Mouse (Mus musculus): ENCODE data around the gene Lix1. TPM values are rescaled to one million over a fixed set of nuclear protein-coding genes. Genes with fewer than 3 reads are reported as not detected.

Lix1 gene
- polyA plus RNA-seq, 1 experiment from 2014 or later = 4.4 TPM

GRCm38 (mm10) chr17:17409601-17410000, 7.1 kb downstream of the Lix1 start:
- Histone ChIP-seq H3K4me1 (replicated peaks; ENCODE audit: control insufficient read depth, insufficient read depth, low read length) (no peaks in the 10 kb centered on the region), H3K9ac (ENCODE audit: low read depth, low read length) (no peak overlapping the region), H3K27ac (ENCODE audit: low read depth, low read length) (no peak overlapping the region), H3K36me3 (ENCODE audit: control insufficient read depth, insufficient read depth) (no peaks in the 10 kb centered on the region), H3K27me3 (replicated peaks; ENCODE audit: control insufficient read depth, insufficient read depth, low read length) (no peaks in the 10 kb centered on the region), H3K4me2 (replicated peaks; ENCODE audit: low read depth) (no peak overlapping the region), H3K4me3 (ENCODE audit: low read depth, low read length) (no peak overlapping the region), H3K9me3 (ENCODE audit: control insufficient read depth) (no peaks in the 10 kb centered on the region)
- ATAC-seq = no peak
- 30% methylated on average over 2 of the region's 2 CpGs for WGBS
- TF ChIP-seq CTCF (IDR thresholded peaks at IDR 0.05; ENCODE audit: low read depth) = no peak

- Histone ChIP-seq H3K4me1 (replicated peaks; ENCODE audit: control insufficient read depth, insufficient read depth, low read length) (no peaks in the 10 kb centered on the region), H3K9ac (ENCODE audit: low read depth, low read length) (no peak overlapping the region)
- no peak for ATAC-seq
Observed at GRCm38 (mm10) chr17:17411443-17411842, 9.0 kb downstream of the Lix1 start.

GRCm38 (mm10) chr17:17412176-17412575, 9.7 kb downstream of the Lix1 start:
- TF ChIP-seq CTCF (IDR thresholded peaks at IDR 0.05; ENCODE audit: low read depth) = no peak
- Histone ChIP-seq H3K27ac (ENCODE audit: low read depth, low read length) (no peak overlapping the region), H3K9ac (ENCODE audit: low read depth, low read length) (no peak overlapping the region), H3K9me3 (ENCODE audit: control insufficient read depth) (no peaks in the 10 kb centered on the region), H3K4me2 (replicated peaks; ENCODE audit: low read depth) (no peak overlapping the region), H3K4me1 (replicated peaks; ENCODE audit: control insufficient read depth, insufficient read depth, low read length) (no peaks in the 10 kb centered on the region), H3K36me3 (ENCODE audit: control insufficient read depth, insufficient read depth) (no peaks in the 10 kb centered on the region), H3K4me3 (ENCODE audit: low read depth, low read length) (no peak overlapping the region), H3K27me3 (replicated peaks; ENCODE audit: control insufficient read depth, insufficient read depth, low read length) (no peaks in the 10 kb centered on the region)
- no peak for ATAC-seq
- WGBS = 75% methylated on average over 2 of the region's 2 CpGs

More at GRCm38 (mm10) chr17:17411443-17411842, 9.0 kb downstream of the Lix1 start:
- H3K27ac ChIP-seq (ENCODE audit: low read depth, low read length) = no peak overlapping the region
- H3K36me3 ChIP-seq (ENCODE audit: control insufficient read depth, insufficient read depth) = no peaks in the 10 kb centered on the region
- H3K4me2 ChIP-seq (replicated peaks; ENCODE audit: low read depth) = no peak overlapping the region
- 84% methylated on average over 2 of the region's 2 CpGs for WGBS
- H3K4me3 ChIP-seq (ENCODE audit: low read depth, low read length) = no peak overlapping the region
- no peak for TF ChIP-seq CTCF (IDR thresholded peaks at IDR 0.05; ENCODE audit: low read depth)
- no peaks in the 10 kb centered on the region for H3K27me3 ChIP-seq (replicated peaks; ENCODE audit: control insufficient read depth, insufficient read depth, low read length)
- H3K9me3 ChIP-seq (ENCODE audit: control insufficient read depth) = no peaks in the 10 kb centered on the region

- Histone ChIP-seq H3K4me1 (replicated peaks; ENCODE audit: control insufficient read depth, insufficient read depth, low read length) (no peaks in the 10 kb centered on the region), H3K9me3 (ENCODE audit: control insufficient read depth) (no peaks in the 10 kb centered on the region), H3K36me3 (ENCODE audit: control insufficient read depth, insufficient read depth) (no peaks in the 10 kb centered on the region), H3K27me3 (replicated peaks; ENCODE audit: control insufficient read depth, insufficient read depth, low read length) (no peaks in the 10 kb centered on the region), H3K27ac (ENCODE audit: low read depth, low read length) (no peak overlapping the region), H3K4me2 (replicated peaks; ENCODE audit: low read depth) (no peak overlapping the region), H3K9ac (ENCODE audit: low read depth, low read length) (no peak overlapping the region), H3K4me3 (ENCODE audit: low read depth, low read length) (no peak overlapping the region)
- no peak for ATAC-seq
- TF ChIP-seq CTCF (IDR thresholded peaks at IDR 0.05; ENCODE audit: low read depth) = no peak
- WGBS = 95% methylated on average over 3 of the region's 3 CpGs
Observed at GRCm38 (mm10) chr17:17414206-17414605, 11.7 kb downstream of the Lix1 start.

GRCm38 (mm10) chr17:17424609-17425307, 22.3 kb downstream of the Lix1 start:
- TF ChIP-seq CTCF (IDR thresholded peaks at IDR 0.05; ENCODE audit: low read depth) = no peak
- H3K27me3 ChIP-seq (replicated peaks; ENCODE audit: control insufficient read depth, insufficient read depth, low read length) = no peaks in the 10 kb centered on the region
- H3K27ac ChIP-seq (ENCODE audit: low read depth, low read length) = no peak overlapping the region; the same call in 1 of the 2 replicates
- no peaks in the 10 kb centered on the region for H3K4me1 ChIP-seq (replicated peaks; ENCODE audit: control insufficient read depth, insufficient read depth, low read length)
- H3K36me3 ChIP-seq (ENCODE audit: control insufficient read depth, insufficient read depth) = no peaks in the 10 kb centered on the region
- no peaks in the 10 kb centered on the region for H3K9me3 ChIP-seq (ENCODE audit: control insufficient read depth)
- H3K4me2 ChIP-seq (replicated peaks; ENCODE audit: low read depth) = no peak overlapping the region
- no peak for ATAC-seq
- no peak overlapping the region for H3K4me3 ChIP-seq (ENCODE audit: low read depth, low read length)
- WGBS = 42% methylated on average over 4 of the region's 4 CpGs
- H3K9ac ChIP-seq (ENCODE audit: low read depth, low read length) = no peak overlapping the region

GRCm38 (mm10) chr17:17425308-17425813, 22.9 kb downstream of the Lix1 start:
- H3K9ac ChIP-seq (ENCODE audit: low read depth, low read length) = no peak overlapping the region
- 63% methylated on average over 4 of the region's 4 CpGs for WGBS
- no peak overlapping the region for H3K27ac ChIP-seq (ENCODE audit: low read depth, low read length)
- no peaks in the 10 kb centered on the region for H3K9me3 ChIP-seq (ENCODE audit: control insufficient read depth)
- no peaks in the 10 kb centered on the region for H3K36me3 ChIP-seq (ENCODE audit: control insufficient read depth, insufficient read depth)
- no peaks in the 10 kb centered on the region for H3K27me3 ChIP-seq (replicated peaks; ENCODE audit: control insufficient read depth, insufficient read depth, low read length)
- no peak overlapping the region for H3K4me2 ChIP-seq (replicated peaks; ENCODE audit: low read depth)
- H3K4me1 ChIP-seq (replicated peaks; ENCODE audit: control insufficient read depth, insufficient read depth, low read length) = no peaks in the 10 kb centered on the region
- no peak for ATAC-seq
- H3K4me3 ChIP-seq (ENCODE audit: low read depth, low read length) = no peak overlapping the region
- TF ChIP-seq CTCF (IDR thresholded peaks at IDR 0.05; ENCODE audit: low read depth) = no peak

All from intestine, postnatal 0 days (tissue).